Mouse (Mus musculus) frontal cortex, postnatal 14 days (tissue): ENCODE measurements around the gene Draxin.
"Not testable (repeated sequence)": the region's sequence is repeated elsewhere in the genome, so short reads cannot be mapped to it uniquely, and the experiment has no call there.

Experiments used
- DNase-seq, 2 experiments: peaks; one replicate each; pipeline ENCODE4 v3.0.0; 2022; ENCODE audit warnings: low spot score in 2 of 2

Draxin gene

GRCm38 (mm10) chr4:148056246-148056645 is 74.3 kb downstream of the Draxin start:
- DNase-seq = no peak

- no peak for DNase-seq
These were observed 75.4 kb downstream of the Draxin start for GRCm38 (mm10) chr4:148054961-148055695.

GRCm38 (mm10) chr4:148053417-148053920 is 77.0 kb downstream of the Draxin start:
- peak; percentile 56 to 65 for DNase-seq

- no peak for DNase-seq
These were observed 77.5 kb downstream of the Draxin start for GRCm38 (mm10) chr4:148052976-148053375.

- no peak for DNase-seq
These were observed 78.6 kb downstream of the Draxin start for GRCm38 (mm10) chr4:148051886-148052285.

- DNase-seq = no peak
These were observed 79.3 kb downstream of the Draxin start for GRCm38 (mm10) chr4:148051046-148051776.

GRCm38 (mm10) chr4:148050396-148050914 is 80.0 kb downstream of the Draxin start:
- not testable (repeated sequence) for DNase-seq
